Mouse (Mus musculus): ENCODE measurements around the gene Ggta1.

Gene Ggta1

GRCm38 (mm10) chr2:35459316-35459715, 3.7 kb downstream of the Ggta1 start:
- no peak for DNase-seq

GRCm38 (mm10) chr2:35458421-35458820, 4.6 kb downstream of the Ggta1 start:
- no peak for DNase-seq

GRCm38 (mm10) chr2:35453736-35454135, 9.3 kb downstream of the Ggta1 start:
- peak in 1 of 2 experiments; percentile 5 for DNase-seq

DNA sequence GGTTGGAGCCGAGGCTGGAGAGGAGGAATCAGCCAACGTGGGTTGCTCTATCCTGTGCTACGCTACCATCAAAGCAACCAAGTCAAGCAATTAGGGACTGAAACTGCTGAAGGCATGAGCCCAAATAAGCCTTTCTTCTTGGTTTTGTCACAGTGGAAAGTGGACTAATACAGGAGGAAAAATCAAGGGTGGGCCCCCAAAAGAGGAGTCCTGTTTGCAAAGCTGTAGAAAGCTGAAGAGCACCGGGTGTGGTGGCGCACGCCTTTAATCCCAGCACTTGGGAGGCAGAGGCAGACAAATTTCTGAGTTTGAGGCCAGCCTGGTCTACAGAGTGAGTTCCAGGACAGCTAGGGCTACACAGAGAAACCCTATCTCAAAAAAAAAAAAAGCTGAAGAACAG, 10.3 kb downstream of the Ggta1 start:
- DNase-seq, result peak in 1 of 2 experiments; percentile 6

DNA sequence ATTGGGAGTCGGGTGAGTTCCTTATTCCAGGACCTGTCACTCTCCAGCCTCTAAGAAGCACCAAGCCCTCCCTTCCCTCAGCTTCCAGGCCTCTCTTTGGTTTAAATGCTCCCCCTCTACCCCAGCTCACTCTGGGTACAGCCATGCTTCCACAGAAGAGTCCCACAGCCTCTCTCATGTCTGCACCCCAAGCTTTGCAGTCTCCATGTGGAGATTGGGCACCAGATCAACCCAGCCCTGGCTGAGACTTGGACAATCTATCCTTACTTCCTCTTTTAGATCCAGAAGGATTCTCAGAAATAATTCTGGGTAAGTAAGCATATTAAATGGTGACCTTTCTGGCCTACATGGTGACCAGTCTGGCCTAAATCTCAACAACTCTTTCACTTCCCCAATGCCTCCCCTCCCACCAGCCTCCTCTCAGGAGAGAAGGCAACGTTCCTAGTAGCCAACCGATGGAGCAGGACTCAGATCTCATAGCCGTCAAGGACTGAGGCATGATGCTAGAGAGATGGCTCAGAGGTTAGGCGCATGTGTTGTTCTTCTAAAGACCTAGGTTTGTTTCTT, 11.5 kb downstream of the Ggta1 start:
- DNase-seq, result peak in 1 of 2 experiments; percentile 13

- peak in 1 of 2 experiments; percentile 4 for DNase-seq
Observed at GRCm38 (mm10) chr2:35450856-35451255, 12.2 kb downstream of the Ggta1 start.

GRCm38 (mm10) chr2:35449687-35450622, 13.1 kb downstream of the Ggta1 start:
- peak; percentile 46 to 49 for DNase-seq

GRCm38 (mm10) chr2:35448914-35449670, 13.9 kb downstream of the Ggta1 start:
- no peak for DNase-seq

GRCm38 (mm10) chr2:35448215-35448913, 14.7 kb downstream of the Ggta1 start:
- no peak for DNase-seq

- DNase-seq, result no peak
Observed at GRCm38 (mm10) chr2:35447453-35447852, 15.6 kb downstream of the Ggta1 start.

GRCm38 (mm10) chr2:35446798-35447197, 16.2 kb downstream of the Ggta1 start:
- DNase-seq, result peak; percentile 55 to 75

DNA sequence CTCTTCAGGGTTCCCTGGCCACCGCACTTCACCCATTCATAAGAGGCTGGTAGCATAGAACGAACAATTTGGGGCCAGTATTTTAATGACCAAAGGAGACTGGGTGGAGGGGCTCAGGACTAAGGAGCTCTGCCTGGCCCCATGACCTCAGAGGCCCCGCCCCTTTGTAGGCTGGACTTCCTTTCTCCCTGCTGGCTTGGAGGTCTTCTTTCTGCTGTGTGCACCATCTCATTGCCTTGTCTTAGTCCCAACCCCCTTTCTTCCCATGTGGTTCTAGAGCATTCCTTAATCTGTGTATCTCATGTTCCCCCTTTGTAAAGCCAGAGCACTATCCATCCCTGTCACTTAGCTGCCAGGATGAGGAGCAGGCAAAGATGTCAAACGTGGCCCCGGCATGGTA, 16.7 kb downstream of the Ggta1 start:
- peak; percentile 56 to 59 for DNase-seq

GRCm38 (mm10) chr2:35445610-35446009, 17.4 kb downstream of the Ggta1 start:
- DNase-seq, result peak; percentile 43 to 44

- no peak for DNase-seq
Observed at GRCm38 (mm10) chr2:35444764-35445262, 18.2 kb downstream of the Ggta1 start.

DNA sequence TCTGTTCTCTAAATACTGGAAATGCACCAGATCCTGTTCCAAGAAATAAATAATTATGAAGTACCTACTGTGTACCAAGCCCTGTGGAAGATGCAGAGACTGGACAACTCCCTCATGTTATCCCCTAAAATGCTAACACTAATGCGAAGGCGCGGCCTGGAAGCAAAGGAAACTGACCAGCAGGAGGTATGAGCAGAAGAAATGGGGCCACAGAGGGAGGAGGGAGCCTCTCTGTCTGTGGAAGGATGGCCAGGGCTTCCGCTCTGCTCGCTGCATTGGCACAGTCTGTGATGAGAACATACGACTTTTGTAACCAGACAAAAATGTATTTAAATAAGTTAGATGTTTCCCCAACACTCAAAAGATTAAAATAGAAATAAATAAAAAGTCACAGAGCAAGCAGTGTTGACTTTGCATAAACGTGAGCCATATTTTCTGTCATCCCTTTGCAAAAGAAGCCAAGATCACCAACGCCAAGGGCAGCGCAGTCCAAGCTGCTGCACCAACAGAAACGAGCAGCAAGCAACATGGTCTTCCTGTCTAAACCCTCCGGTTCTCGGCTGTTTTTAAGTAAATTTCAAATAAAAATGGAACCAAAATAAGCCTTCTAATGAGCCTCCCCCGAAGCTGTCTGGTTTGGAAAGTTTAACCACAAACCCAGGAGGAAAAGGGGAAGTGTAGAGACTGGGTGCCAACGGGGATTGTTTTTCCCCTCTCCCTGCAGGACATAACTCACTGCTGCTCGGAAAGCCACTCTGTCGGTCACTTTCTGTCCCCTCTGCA, 18.9 kb downstream of the Ggta1 start:
- DNase-seq, result peak; percentile 54 to 73

- no peak for DNase-seq
Observed at GRCm38 (mm10) chr2:35443325-35443724, 19.7 kb downstream of the Ggta1 start.

DNA sequence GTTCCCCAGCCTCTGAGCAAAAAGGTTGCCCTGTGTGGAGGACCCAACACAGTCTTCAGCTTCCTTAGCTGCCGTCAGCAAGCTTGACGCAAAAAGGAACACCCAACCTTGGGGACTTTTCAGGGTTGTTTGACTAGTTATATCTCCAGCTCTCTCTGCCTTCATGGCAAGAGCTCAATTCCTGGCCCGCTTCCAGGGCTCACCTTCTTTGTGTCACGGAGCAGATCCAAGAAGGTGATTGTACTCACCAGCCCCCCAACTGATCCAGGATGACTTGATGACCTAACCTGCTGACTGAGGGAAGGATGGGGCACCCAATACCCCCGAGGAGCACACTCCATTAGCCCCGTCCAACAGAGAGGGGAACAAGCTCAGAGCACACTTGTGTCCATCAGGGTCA, 21.0 kb downstream of the Ggta1 start:
- DNase-seq, result no peak

DNA sequence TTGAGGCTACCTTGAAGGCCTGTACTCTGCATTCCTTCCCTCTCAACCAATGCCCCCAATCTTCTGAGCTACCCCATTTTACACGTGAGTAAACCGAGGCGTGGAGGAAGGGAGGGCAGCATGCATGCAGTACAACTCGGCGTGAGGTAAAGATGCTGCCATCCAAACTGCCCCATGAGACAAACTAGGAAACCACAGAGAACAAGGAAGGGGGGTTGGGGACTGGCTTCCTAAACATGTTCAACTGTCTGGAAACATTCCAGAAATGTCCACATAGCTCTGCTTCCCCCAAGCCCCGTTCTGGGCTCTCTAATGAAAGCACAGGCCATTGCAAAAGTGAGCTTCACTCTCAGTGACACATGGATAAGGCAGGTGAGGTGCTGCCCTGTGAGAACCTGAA, 21.6 kb downstream of the Ggta1 start:
- no peak for DNase-seq

DNA sequence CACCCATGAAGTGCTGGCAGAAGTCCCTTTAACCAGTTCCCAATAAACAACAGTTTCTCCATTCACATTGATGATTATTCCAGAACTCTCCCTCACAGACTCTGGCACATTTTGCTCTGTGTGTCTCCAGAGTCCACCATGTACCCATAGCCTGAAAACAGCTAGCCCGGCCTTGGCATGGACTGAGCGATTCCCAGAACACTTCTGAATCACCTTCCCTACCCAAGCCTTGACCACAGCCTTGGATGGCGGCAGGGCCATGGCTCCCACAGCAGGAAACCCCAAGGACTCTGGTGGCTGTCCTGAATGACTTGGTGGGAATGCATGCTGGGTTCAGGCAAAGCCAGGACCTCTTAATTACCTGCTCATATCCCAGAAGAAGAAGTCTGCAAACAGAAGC, 22.6 kb downstream of the Ggta1 start:
- DNase-seq, result no peak

GRCm38 (mm10) chr2:35437796-35438195, 25.2 kb downstream of the Ggta1 start:
- peak in 1 of 2 experiments; percentile 51 for DNase-seq

GRCm38 (mm10) chr2:35434576-35435123, 28.4 kb downstream of the Ggta1 start:
- DNase-seq, result no peak

All from lung, postnatal 4 days (tissue).